Mouse (Mus musculus): ENCODE measurements around the gene Selenoo.
A peak's percentile ranks its signal among the peaks of the same experiment; 100 is the strongest.

Gene Selenoo

GRCm38 (mm10) chr15:89075478-89076147 lies 13.3 kb upstream of the Selenoo start:
- DNase-seq (ENCODE audit: low spot score in 2 of 2) = peak; percentile 77 to 82

GRCm38 (mm10) chr15:89076156-89076731 lies 12.6 kb upstream of the Selenoo start:
- peak in 1 of 2 experiments; percentile 45 for DNase-seq (ENCODE audit: low spot score in 2 of 2)

- DNase-seq (ENCODE audit: low spot score in 2 of 2) = no peak
Measured at GRCm38 (mm10) chr15:89078208-89078836, 10.6 kb upstream of the Selenoo start.

- DNase-seq (ENCODE audit: low spot score in 2 of 2) = no peak
Measured at GRCm38 (mm10) chr15:89083906-89084305, 5.0 kb upstream of the Selenoo start.

- no peak for DNase-seq (ENCODE audit: low spot score in 2 of 2)
Measured at GRCm38 (mm10) chr15:89084826-89085225, 4.1 kb upstream of the Selenoo start.

- no peak for DNase-seq (ENCODE audit: low spot score in 2 of 2)
Measured at GRCm38 (mm10) chr15:89089248-89090051, 566 bp downstream of the Selenoo start.

GRCm38 (mm10) chr15:89090662-89091061 lies 1.8 kb downstream of the Selenoo start:
- no peak for DNase-seq (ENCODE audit: low spot score in 2 of 2)

GRCm38 (mm10) chr15:89092181-89092580 lies 3.3 kb downstream of the Selenoo start:
- no peak for DNase-seq (ENCODE audit: low spot score in 2 of 2)

- DNase-seq (ENCODE audit: low spot score in 2 of 2) = no peak
Measured at GRCm38 (mm10) chr15:89097450-89097849, 8.6 kb downstream of the Selenoo start.

- no peak for DNase-seq (ENCODE audit: low spot score in 2 of 2)
Measured at GRCm38 (mm10) chr15:89098616-89099015, 9.7 kb downstream of the Selenoo start.

GRCm38 (mm10) chr15:89100823-89101222 lies 11.9 kb downstream of the Selenoo start:
- DNase-seq (ENCODE audit: low spot score in 2 of 2) = no peak

- DNase-seq (ENCODE audit: low spot score in 2 of 2) = no peak
Measured at GRCm38 (mm10) chr15:89102646-89103045, 13.8 kb downstream of the Selenoo start.

GRCm38 (mm10) chr15:89103921-89104320 lies 15.0 kb downstream of the Selenoo start:
- DNase-seq (ENCODE audit: low spot score in 2 of 2) = no peak

GRCm38 (mm10) chr15:89104425-89104824 lies 15.5 kb downstream of the Selenoo start:
- DNase-seq (ENCODE audit: low spot score in 2 of 2) = peak; percentile 59 to 76

- DNase-seq (ENCODE audit: low spot score in 2 of 2) = peak; percentile 46 to 65
Measured at GRCm38 (mm10) chr15:89106073-89106472, 17.2 kb downstream of the Selenoo start.

GRCm38 (mm10) chr15:89106976-89107375 lies 18.1 kb downstream of the Selenoo start:
- no peak for DNase-seq (ENCODE audit: low spot score in 2 of 2)

GRCm38 (mm10) chr15:89110147-89110546 lies 21.3 kb downstream of the Selenoo start:
- no peak for DNase-seq (ENCODE audit: low spot score in 2 of 2)

- no peak for DNase-seq (ENCODE audit: low spot score in 2 of 2)
Measured at GRCm38 (mm10) chr15:89118007-89118406, 29.1 kb downstream of the Selenoo start.

- peak; percentile 96 to 98 for DNase-seq (ENCODE audit: low spot score in 2 of 2)
Measured at GRCm38 (mm10) chr15:89122649-89123366, 33.9 kb downstream of the Selenoo start, which contains the start of gene Tubgcp6. Gene Tubgcp6 (minus strand): TSS chr15:89123112.

GRCm38 (mm10) chr15:89123595-89123994 lies 34.7 kb downstream of the Selenoo start:
- peak in 1 of 2 experiments; percentile 70 for DNase-seq (ENCODE audit: low spot score in 2 of 2)

GRCm38 (mm10) chr15:89124312-89124711 lies 35.4 kb downstream of the Selenoo start:
- DNase-seq (ENCODE audit: low spot score in 2 of 2) = no peak
